Mouse (Mus musculus) liver, postnatal 0 days (tissue): ENCODE results near the gene Vamp2. TPM values are rescaled to one million over a fixed set of nuclear protein-coding genes. Genes with fewer than 3 reads are reported as not detected.
A peak's percentile ranks its signal among the peaks of the same experiment; 100 is the strongest.

Experiments
- ATAC-seq: fragments of 200-750 bp; cut with Nextera tagmentation; 2 replicates; pipeline ENCODE4 v1.8.0; 2017; ENCODE audit warnings: mild to moderate bottlenecking, moderate library complexity
- DNase-seq: peaks from one replicate; pipeline ENCODE4 v3.0.0-alpha.2; 2016
- H3K27ac ChIP-seq: fragments of 300-500 bp; sonication (generic); 2 replicates; pipeline ENCODE4 v1.5.1; 2014; ENCODE audit warnings: antibody characterized with exemption, moderate library complexity, mild to moderate bottlenecking, low read depth
- H3K27me3 ChIP-seq: fragments of 300-500 bp; sonication (generic); 2 replicates; pipeline ENCODE4 v1.6.1; 2014; ENCODE audit warnings: low read length, control low read depth, mixed read lengths; ENCODE audit not compliant: insufficient read depth
- H3K36me3 ChIP-seq: fragments of 300-500 bp; sonication (generic); replicated peaks from 2 replicates; pipeline ENCODE4 v1.6.1; 2014; ENCODE audit warnings: mild to moderate bottlenecking, control low read depth, low read length, moderate library complexity, mixed read lengths; ENCODE audit not compliant: insufficient read depth
- H3K4me1 ChIP-seq: fragments of 300-500 bp; sonication (generic); 2 replicates; pipeline ENCODE4 v1.6.1; 2014; ENCODE audit warnings: antibody characterized with exemption, mild to moderate bottlenecking, control low read depth; ENCODE audit not compliant: insufficient read depth
- H3K4me2 ChIP-seq: fragments of 300-500 bp; sonication (generic); 2 replicates; pipeline ENCODE4 v1.6.1; 2014; ENCODE audit warnings: low read depth, mild to moderate bottlenecking, low read length, moderate library complexity, mixed read lengths
- H3K4me3 ChIP-seq: fragments of 300-500 bp; sonication (generic); 2 replicates; pipeline ENCODE4 v1.5.1; 2014; ENCODE audit warnings: low read depth, low read length
- H3K9ac ChIP-seq: fragments of 300-500 bp; sonication (generic); replicated peaks from 2 replicates; pipeline ENCODE4 v1.6.1; 2014; ENCODE audit warnings: mild to moderate bottlenecking, moderate library complexity
- H3K9me3 ChIP-seq: fragments of 300-500 bp; sonication (generic); 2 replicates; pipeline ENCODE4 v1.6.1; 2016; ENCODE audit warnings: mild to moderate bottlenecking, control low read depth, low read length, mixed read lengths
- CTCF ChIP-seq: sonication (generic); IDR thresholded peaks from 2 replicates; pipeline ENCODE4 v1.5.1; 2016; ENCODE audit warnings: antibody characterized with exemption, low read depth
- EP300 ChIP-seq: IDR thresholded peaks from 2 replicates; pipeline ENCODE4 v1.6.1; 2016; ENCODE audit warnings: antibody characterized with exemption, low read depth, mild to moderate bottlenecking
- whole genome bisulfite sequencing: fragments of 180-500 bp; shearing (Covaris S2); extraction: QIAGEN DNeasy Blood & Tissue Kit; methylation state at CpG from one replicate; pipeline ENCODE4 v1.1.7; 2014; ENCODE audit not compliant: insufficient replicate concordance; 5-methylcytosine and 5-hydroxymethylcytosine counted together
- polyA plus RNA-seq: library from polyadenylated mRNA; unstranded; fragments of >200 nt; fragmentation: Nextera tagmentation; extraction: Ambion mirVana; gene quantifications from 2 replicates; pipeline ENCODE4 v1.2.1, GENCODE M21; 2015

Vamp2 gene
- polyA plus RNA-seq, 1 experiment from 2014 or later, result 14.2 TPM

DNA sequence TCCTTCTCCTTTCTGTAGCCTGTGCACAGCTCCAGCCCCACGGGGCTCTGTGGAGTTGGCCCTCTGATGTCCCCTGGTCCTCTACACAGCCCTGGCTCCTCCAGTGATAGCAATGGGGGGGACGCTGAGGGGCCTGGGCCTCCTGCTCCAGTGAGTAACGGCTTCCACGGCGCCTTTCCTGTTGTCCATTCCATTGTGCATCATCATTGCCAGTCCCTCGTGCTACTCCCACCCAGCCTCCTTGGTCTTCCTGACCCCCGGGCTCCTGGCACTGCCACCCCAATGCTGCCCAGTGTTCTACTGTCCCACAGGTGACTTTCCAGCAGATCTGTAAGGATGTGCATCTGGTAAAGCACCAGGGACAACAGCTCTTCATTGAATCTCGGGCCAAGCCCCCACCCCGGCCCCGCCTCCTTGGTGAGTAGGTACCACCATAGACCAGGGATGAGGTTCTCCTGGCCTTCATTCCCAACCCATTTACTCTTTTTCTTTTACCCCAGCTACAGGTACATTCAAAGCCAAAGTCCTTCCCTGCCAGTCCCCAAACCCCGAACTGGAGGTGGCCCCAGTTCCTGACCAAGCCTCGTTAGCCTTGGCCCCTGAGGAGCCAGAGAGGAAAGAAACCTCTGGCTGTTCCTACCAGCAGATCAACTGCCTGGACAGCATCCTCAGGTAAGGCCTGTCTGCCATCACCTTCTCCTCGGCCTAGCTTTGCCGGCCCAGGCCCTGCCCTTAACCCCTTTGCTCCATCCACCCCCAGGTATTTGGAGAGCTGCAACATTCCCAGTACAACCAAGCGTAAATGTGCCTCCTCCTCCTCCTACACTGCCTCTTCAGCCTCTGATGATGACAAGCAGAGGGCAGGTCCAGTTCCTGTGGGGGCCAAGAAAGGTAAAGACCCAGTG lies 15.5 kb downstream of the Vamp2 start:
- no peak overlapping the region for H3K9ac ChIP-seq
- no peak for TF ChIP-seq EP300
- no peak for TF ChIP-seq CTCF
- 90% methylated on average over 15 of the region's 15 CpGs for WGBS
- H3K27me3 ChIP-seq, result no peaks in the 10 kb centered on the region
- no peak overlapping the region for H3K4me2 ChIP-seq
- no peak overlapping the region for H3K27ac ChIP-seq
- H3K36me3 ChIP-seq, result peaks cover 86% of the 10 kb centered on the region
- H3K9me3 ChIP-seq, result no peaks in the 10 kb centered on the region
- ATAC-seq, result no peak
- DNase-seq, result peak; percentile 13
- H3K4me3 ChIP-seq, result no peak overlapping the region
- H3K4me1 ChIP-seq, result peaks cover 18% of the 10 kb centered on the region

DNA sequence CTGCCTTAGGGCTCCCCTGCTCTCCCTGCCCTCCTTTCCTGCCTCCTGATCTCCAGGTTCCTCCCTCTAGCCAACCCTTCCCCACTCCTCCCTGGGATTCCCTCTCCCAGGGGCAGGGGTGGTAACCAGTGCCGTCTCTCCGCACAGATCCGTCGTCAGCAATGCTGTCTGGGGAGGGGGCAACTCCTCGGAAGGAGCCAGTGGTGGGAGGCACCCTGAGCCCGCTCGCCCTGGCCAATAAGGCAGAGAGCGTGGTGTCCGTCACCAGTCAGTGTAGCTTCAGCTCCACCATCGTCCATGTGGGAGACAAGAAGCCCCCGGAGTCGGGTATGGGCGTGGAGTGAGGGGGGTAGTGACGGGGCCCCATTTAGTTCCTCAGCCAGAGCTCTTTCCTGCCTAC lies 16.2 kb downstream of the Vamp2 start:
- Histone ChIP-seq H3K4me3 (no peak overlapping the region), H3K36me3 (peaks cover 94% of the 10 kb centered on the region), H3K9me3 (no peaks in the 10 kb centered on the region), H3K4me1 (peaks cover 15% of the 10 kb centered on the region), H3K27me3 (no peaks in the 10 kb centered on the region), H3K4me2 (no peak overlapping the region), H3K27ac (no peak overlapping the region), H3K9ac (no peak overlapping the region)
- TF ChIP-seq CTCF (no peak), EP300 (no peak)
- WGBS, result 96% methylated on average over 14 of the region's 14 CpGs
- ATAC-seq (no peak), DNase-seq (peak; percentile 10)

- no peak for ATAC-seq
Observed at GRCm38 (mm10) chr11:69105227-69105626, 16.9 kb downstream of the Vamp2 start.

DNA sequence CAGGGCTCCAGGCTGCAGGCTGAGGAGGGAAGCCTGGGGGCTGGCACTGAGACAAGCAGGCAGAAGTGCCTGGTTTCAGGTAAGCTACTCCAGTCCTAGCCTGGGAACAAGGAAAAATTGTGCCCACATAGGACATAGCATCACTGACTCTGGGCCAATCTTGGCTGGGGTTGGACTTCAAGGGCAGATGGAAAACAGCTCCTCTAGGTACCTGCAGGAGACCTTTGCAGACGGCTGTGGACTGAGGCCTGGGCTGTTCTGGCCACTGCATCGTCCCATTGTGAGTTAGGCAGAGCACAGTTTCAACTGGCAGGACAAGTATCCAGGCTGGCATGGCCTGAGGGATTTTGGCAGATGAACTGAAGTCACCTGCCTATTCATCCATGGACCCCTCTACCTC lies 17.5 kb downstream of the Vamp2 start:
- DNase-seq (peak; percentile 13), ATAC-seq (no peak)
- 75% methylated on average over 2 of the region's 2 CpGs for WGBS
- no peaks in the 10 kb centered on the region for H3K27me3 ChIP-seq
- TF ChIP-seq EP300 (no peak), CTCF (no peak)
- H3K4me2 ChIP-seq, result no peak overlapping the region
- H3K36me3 ChIP-seq, result peaks cover 89% of the 10 kb centered on the region
- H3K4me3 ChIP-seq, result no peak overlapping the region
- no peak overlapping the region for H3K27ac ChIP-seq
- 0 out of 2 replicates have a peak, but pooled peaks cover 3% of the 10 kb centered on the region for H3K4me1 ChIP-seq
- no peak overlapping the region for H3K9ac ChIP-seq
- no peaks in the 10 kb centered on the region for H3K9me3 ChIP-seq

More at GRCm38 (mm10) chr11:69105227-69105626, 16.9 kb downstream of the Vamp2 start:
- peak; percentile 11 for DNase-seq
- Histone ChIP-seq H3K9me3 (no peaks in the 10 kb centered on the region), H3K4me3 (no peak overlapping the region), H3K36me3 (peaks cover 95% of the 10 kb centered on the region), H3K4me2 (no peak overlapping the region), H3K9ac (no peak overlapping the region), H3K27me3 (no peaks in the 10 kb centered on the region), H3K4me1 (peaks cover 7% of the 10 kb centered on the region), H3K27ac (no peak overlapping the region)
- 81% methylated on average over 6 of the region's 6 CpGs for WGBS
- TF ChIP-seq EP300 (no peak), CTCF (no peak)

DNA sequence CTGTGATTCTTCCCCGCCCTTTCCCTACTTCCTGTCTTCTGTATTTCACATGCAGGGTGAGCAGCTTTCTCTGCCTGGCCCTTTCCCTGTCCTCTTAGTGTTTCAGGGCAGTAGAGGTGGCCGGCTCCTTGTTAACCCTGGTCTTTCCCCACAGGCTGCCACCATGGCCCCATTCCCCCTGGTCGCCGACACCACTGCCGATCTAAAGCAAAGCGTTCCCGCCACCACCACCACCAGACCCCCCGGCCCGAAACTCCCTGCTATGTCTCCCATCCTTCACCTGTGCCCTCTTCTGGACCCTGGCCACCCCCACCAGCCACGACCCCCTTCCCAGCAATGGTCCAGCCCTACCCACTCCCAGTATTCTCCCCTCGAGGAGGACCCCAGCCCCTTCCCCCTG lies 18.0 kb downstream of the Vamp2 start:
- 87% methylated on average over 11 of the region's 11 CpGs for WGBS
- no peak overlapping the region for H3K4me2 ChIP-seq
- ATAC-seq (no peak), DNase-seq (peak; percentile 15)
- no peaks in the 10 kb centered on the region for H3K27me3 ChIP-seq
- no peak overlapping the region for H3K27ac ChIP-seq
- no peak overlapping the region for H3K9ac ChIP-seq
- peaks cover 6% of the 10 kb centered on the region; the same call in 1 of the 2 replicates for H3K4me1 ChIP-seq
- no peaks in the 10 kb centered on the region for H3K9me3 ChIP-seq
- TF ChIP-seq EP300 (no peak), CTCF (no peak)
- H3K4me3 ChIP-seq, result no peak overlapping the region
- H3K36me3 ChIP-seq, result peaks cover 84% of the 10 kb centered on the region

- TF ChIP-seq EP300, result no peak
- no peak for TF ChIP-seq CTCF
- Histone ChIP-seq H3K4me2 (no peak overlapping the region), H3K4me3 (no peak overlapping the region), H3K4me1 (peaks cover 11% of the 10 kb centered on the region; the same call in 1 of the 2 replicates), H3K9ac (no peak overlapping the region), H3K27ac (no peak overlapping the region), H3K36me3 (peaks cover 79% of the 10 kb centered on the region), H3K9me3 (no peaks in the 10 kb centered on the region), H3K27me3 (no peaks in the 10 kb centered on the region)
- ATAC-seq (no peak), DNase-seq (no peak)
- WGBS, result 86% methylated on average over 11 of the region's 11 CpGs
Observed at GRCm38 (mm10) chr11:69106842-69107241, 18.6 kb downstream of the Vamp2 start.
